Mouse (Mus musculus) limb, embryonic 14.5 days (tissue): Measurements from ENCODE around the gene E130308A19Rik. TPM values are rescaled to one million over a fixed set of nuclear protein-coding genes. Genes with fewer than 3 reads are reported as not detected.

Source experiments
- ATAC-seq: fragments of 200-750 bp; cut with Nextera tagmentation; 2 replicates; pipeline ENCODE4 v1.8.0; 2017; ENCODE audit warnings: low read depth, moderate number of reproducible peaks, moderate TSS enrichment; ENCODE audit not compliant: low FRiP score
- DNase-seq: peaks from one replicate; pipeline ENCODE4 v3.0.0-alpha.2; 2015; ENCODE audit warnings: low spot score
- H3K27ac ChIP-seq: fragments of 300-500 bp; sonication (generic); replicated peaks from 2 replicates; pipeline ENCODE4 v1.5.1; 2014; ENCODE audit warnings: low read depth, mild to moderate bottlenecking, low read length, moderate library complexity, mixed read lengths
- H3K27me3 ChIP-seq: fragments of 300-500 bp; sonication (generic); 2 replicates; pipeline ENCODE4 v1.6.1; 2014; ENCODE audit warnings: low read length, mixed read lengths; ENCODE audit not compliant: control insufficient read depth, insufficient read depth
- H3K36me3 ChIP-seq: fragments of 300-500 bp; sonication (generic); 2 replicates; pipeline ENCODE4 v1.6.1; 2014; ENCODE audit warnings: mild to moderate bottlenecking, low read length, moderate library complexity, mixed read lengths; ENCODE audit not compliant: control insufficient read depth, insufficient read depth
- H3K4me1 ChIP-seq: fragments of 300-500 bp; sonication (generic); 2 replicates; pipeline ENCODE4 v1.6.1; 2014; ENCODE audit warnings: antibody characterized with exemption, low read length, mixed read lengths; ENCODE audit not compliant: control insufficient read depth, insufficient read depth
- H3K4me2 ChIP-seq: fragments of 300-500 bp; sonication (generic); replicated peaks from 2 replicates; pipeline ENCODE4 v1.6.1; 2014; ENCODE audit warnings: low read depth, mild to moderate bottlenecking, low read length, moderate library complexity; ENCODE audit not compliant: severe bottlenecking
- H3K4me3 ChIP-seq: fragments of 300-500 bp; sonication (generic); replicated peaks from 2 replicates; pipeline ENCODE4 v1.5.1; 2014; ENCODE audit warnings: low read length
- H3K9ac ChIP-seq: fragments of 300-500 bp; sonication (generic); 2 replicates; pipeline ENCODE4 v1.6.1; 2014; ENCODE audit warnings: mild to moderate bottlenecking, low read depth, low read length, moderate library complexity; ENCODE audit not compliant: severe bottlenecking
- H3K9me3 ChIP-seq: fragments of 300-500 bp; sonication (generic); 2 replicates; pipeline ENCODE4 v1.6.1; 2016; ENCODE audit warnings: low read length; ENCODE audit not compliant: control insufficient read depth
- POLR2A ChIP-seq: fragments of 200-500 bp; IDR thresholded peaks from 2 replicates; pipeline ENCODE4 v1.8.0; 2012; ENCODE audit warnings: inconsistent platforms, mild to moderate bottlenecking, moderate library complexity, borderline replicate concordance; ENCODE audit not compliant: insufficient read depth, insufficient read length; ENCODE audit errors: extremely low read depth
- WGBS: fragments of 180-500 bp; shearing (Covaris S2); extraction: QIAGEN DNeasy Blood & Tissue Kit; methylation state at CpG from one replicate; pipeline ENCODE4 v1.1.7; 2014; 5-methylcytosine and 5-hydroxymethylcytosine counted together
- polyA plus RNA-seq, 2 experiments: library from polyadenylated mRNA; depleted of rRNA in 1 of 2; stranded (reverse) in 1 of 2; unstranded in 1 of 2; fragments of >200 nt; fragmentation: Nextera tagmentation in 1 of 2; extraction: Ambion mirVana in 1 of 2; gene quantifications; 2 replicates each; pipeline versions ENCODE4 v1.2.1 to v1.2.3; 2012 to 2014

The E130308A19Rik gene
- polyA plus RNA-seq, 2 experiments = 7.6 to 17.6 TPM

- H3K9ac ChIP-seq = no peak overlapping the region
- no peak overlapping the region for H3K4me2 ChIP-seq
- DNase-seq = no peak
- no peak overlapping the region for H3K27ac ChIP-seq
- no peaks in the 10 kb centered on the region for H3K4me1 ChIP-seq
- no peak overlapping the region for H3K4me3 ChIP-seq
- WGBS = 70% methylated on average over 5 of the region's 5 CpGs
- no peaks in the 10 kb centered on the region for H3K36me3 ChIP-seq
- no peaks in the 10 kb centered on the region for H3K9me3 ChIP-seq
- no peak for TF ChIP-seq POLR2A
- no peaks in the 10 kb centered on the region for H3K27me3 ChIP-seq
- no peak for ATAC-seq
Observed at GRCm38 (mm10) chr4:59656061-59656642, 30.1 kb downstream of the E130308A19Rik start.

DNA sequence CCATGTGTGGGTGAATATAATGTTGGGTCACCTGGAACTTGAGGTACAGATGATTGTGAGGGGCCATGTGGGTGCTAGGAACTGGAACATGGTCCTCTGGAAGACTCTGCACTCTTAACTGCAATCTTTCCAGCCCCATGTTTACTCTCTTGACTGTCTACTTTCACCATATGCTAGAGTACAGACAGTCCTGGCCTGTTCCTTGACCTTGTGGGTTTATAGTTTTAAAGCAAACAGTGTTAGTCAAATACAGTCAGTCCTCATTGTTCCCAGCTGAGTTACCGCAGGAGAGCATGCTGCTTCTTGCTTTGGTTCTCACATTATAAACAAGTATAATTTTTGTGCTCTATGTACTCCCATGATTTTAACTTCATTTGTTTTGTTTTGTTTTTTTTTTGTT is 36.2 kb downstream of the E130308A19Rik start:
- no peak for ATAC-seq
- TF ChIP-seq POLR2A = no peak
- DNase-seq = no peak
- Histone ChIP-seq H3K36me3 (no peaks in the 10 kb centered on the region), H3K9me3 (no peaks in the 10 kb centered on the region), H3K9ac (no peak overlapping the region), H3K4me3 (no peak overlapping the region), H3K27ac (no peak overlapping the region), H3K4me1 (no peaks in the 10 kb centered on the region), H3K4me2 (no peak overlapping the region), H3K27me3 (no peaks in the 10 kb centered on the region)
- WGBS = 97% methylated on average over 1 of the region's 1 CpGs

GRCm38 (mm10) chr4:59663451-59663850 is 37.4 kb downstream of the E130308A19Rik start:
- 94% methylated on average over 6 of the region's 6 CpGs for WGBS
- ATAC-seq (no peak), DNase-seq (no peak)
- Histone ChIP-seq H3K4me3 (no peak overlapping the region), H3K4me2 (no peak overlapping the region), H3K27ac (no peak overlapping the region), H3K9ac (no peak overlapping the region), H3K27me3 (no peaks in the 10 kb centered on the region), H3K36me3 (no peaks in the 10 kb centered on the region), H3K9me3 (no peaks in the 10 kb centered on the region), H3K4me1 (no peaks in the 10 kb centered on the region; the same call in 1 of the 2 replicates)
- no peak for TF ChIP-seq POLR2A

GRCm38 (mm10) chr4:59666550-59667317 is 40.7 kb downstream of the E130308A19Rik start:
- no peak overlapping the region for H3K27ac ChIP-seq
- H3K4me2 ChIP-seq = no peak overlapping the region
- no peak for ATAC-seq
- no peak for TF ChIP-seq POLR2A
- no peak overlapping the region for H3K9ac ChIP-seq
- no peaks in the 10 kb centered on the region; the same call in 1 of the 2 replicates for H3K4me1 ChIP-seq
- no peaks in the 10 kb centered on the region for H3K9me3 ChIP-seq
- DNase-seq = no peak
- 85% methylated on average over 3 of the region's 3 CpGs for WGBS
- H3K4me3 ChIP-seq = no peak overlapping the region
- no peaks in the 10 kb centered on the region for H3K27me3 ChIP-seq
- no peaks in the 10 kb centered on the region for H3K36me3 ChIP-seq

- Histone ChIP-seq H3K27ac (no peak overlapping the region), H3K27me3 (no peaks in the 10 kb centered on the region), H3K9me3 (no peaks in the 10 kb centered on the region), H3K4me2 (no peak overlapping the region), H3K36me3 (no peaks in the 10 kb centered on the region), H3K4me1 (no peaks in the 10 kb centered on the region; the same call in 1 of the 2 replicates), H3K9ac (no peak overlapping the region), H3K4me3 (no peak overlapping the region)
- DNase-seq (peak; percentile 14), ATAC-seq (peak; percentile 81)
- WGBS = 42% methylated on average over 3 of the region's 3 CpGs
- TF ChIP-seq POLR2A = no peak
Observed at GRCm38 (mm10) chr4:59668050-59668449, 42.0 kb downstream of the E130308A19Rik start.
